Mouse (Mus musculus): ENCODE results near the gene Cox5a.
A peak's percentile ranks its signal among the peaks of the same experiment; 100 is the strongest.

The Cox5a gene

DNA sequence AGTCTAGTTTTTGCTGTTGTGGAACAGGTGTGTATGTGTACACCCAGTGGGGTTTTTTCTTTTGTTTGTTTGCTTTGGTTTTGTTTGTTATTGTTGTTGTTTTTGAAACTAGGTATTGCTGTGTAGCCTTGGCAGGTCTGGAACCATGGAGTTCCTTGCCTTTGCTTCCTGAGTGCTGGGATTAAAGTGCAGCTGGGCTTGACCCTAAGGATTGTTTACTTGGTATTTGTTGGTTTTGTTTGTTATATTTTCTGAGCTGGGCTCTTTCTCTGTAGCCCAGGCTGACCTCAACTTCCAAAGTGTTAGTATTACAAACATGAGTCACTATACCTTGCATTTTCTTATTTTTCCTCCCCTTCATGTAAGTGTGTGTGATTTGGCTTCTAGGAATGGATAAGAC lies 5.4 kb downstream of the Cox5a start:
- no peak for DNase-seq (ENCODE audit: low spot score)

DNA sequence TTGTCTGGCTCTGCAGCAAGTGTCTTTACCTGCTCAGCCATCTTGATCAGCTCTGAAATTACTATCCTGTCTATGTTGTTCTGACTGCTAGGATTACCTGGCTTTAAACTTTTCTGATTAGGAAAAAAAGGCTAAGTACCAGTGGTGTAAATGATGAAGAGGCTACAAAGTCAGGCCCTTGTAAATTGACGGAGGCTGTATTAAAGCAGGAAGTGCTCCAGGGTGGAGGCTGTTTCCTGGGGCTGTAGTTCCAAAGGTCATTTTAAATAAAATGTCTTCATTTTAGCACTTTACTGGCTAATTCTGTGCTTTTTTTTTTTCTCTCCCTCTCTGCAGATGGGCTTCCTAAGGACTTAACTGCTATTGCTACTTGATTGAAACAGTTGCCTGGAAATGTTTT lies 10.9 kb downstream of the Cox5a start:
- no peak for DNase-seq (ENCODE audit: low spot score)

DNA sequence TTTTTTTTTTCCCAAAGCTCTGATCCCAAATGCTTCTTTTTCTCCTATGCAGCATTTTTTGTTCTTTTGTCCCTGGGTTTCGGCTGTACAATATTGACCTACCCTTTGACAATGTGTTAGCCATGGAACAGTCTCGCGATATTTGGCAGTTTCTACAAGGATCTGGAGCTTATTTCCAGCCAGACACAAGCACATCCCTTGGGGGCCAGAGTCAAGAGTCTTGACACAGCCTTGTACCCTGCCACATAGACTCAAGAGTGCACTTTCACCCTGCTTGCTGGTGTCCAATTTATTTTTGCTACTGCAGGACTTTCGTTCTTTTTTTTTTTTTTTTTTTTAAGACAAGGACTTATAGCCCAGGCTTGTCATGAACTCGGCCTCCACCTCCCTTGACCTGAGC lies 15.3 kb downstream of the Cox5a start:
- no peak for DNase-seq (ENCODE audit: low spot score)

DNA sequence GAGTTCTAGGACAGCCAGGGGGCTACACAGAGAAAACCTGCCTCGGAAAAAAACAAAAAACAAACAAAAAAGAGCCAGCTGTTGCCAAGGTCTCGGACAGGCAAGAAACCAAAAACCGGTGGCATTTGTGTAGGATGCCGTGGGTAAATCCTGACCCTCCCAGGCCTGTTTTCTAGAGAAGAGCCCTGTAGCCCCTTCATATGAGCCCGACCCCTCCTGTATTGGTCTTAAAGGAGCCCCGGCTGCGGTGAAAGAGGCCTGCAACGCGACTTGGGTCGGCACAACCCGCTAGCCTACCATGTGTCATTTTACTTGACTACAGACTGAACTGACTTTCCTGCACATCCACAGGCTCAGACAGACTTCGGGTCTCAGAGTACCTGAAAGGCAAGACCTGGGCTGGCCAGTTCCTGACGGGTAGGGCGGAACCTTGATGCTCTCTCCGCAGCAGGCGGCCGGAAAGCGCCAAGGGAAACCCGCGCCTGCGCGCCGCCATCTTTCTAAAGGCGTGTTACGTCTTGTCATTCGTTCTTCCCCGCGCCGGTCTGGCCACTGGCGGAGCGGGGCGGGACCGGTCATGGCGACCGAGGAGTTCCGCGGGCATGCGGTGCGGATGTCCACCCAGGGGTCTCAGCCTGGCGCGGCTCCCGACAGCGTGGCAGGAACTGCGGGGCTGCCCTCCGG lies 16.1 kb downstream of the Cox5a start, which contains the start of gene Fam219b:
TSS of gene Fam219b (plus strand) at position 485 of the 684 bp plus-strand sequence.
- peak; percentile 59 for DNase-seq (ENCODE audit: low spot score)

DNA sequence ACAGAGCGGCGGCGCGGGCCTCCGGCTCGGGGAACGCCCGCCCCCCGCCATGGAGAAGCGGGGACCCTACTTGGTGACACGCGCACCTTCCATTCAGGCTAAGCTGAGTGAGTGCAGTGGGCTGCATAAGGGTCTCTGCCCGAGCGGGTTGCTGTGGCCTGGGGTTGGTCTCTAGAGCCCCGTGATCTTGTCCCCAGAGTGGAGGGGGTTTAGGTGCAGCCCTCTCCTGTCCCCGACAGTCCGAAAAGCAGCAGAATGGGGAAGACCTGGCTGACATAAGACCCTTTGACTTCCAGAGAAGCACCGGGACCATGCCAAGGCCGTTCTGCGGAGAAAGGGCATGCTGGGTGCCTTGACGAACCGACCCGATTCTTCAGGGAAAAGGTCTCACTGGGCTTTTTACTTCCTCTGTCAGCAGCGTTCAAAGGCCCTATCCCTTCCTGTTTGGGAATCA lies 16.7 kb downstream of the Cox5a start:
- no peak for DNase-seq (ENCODE audit: low spot score)

DNA sequence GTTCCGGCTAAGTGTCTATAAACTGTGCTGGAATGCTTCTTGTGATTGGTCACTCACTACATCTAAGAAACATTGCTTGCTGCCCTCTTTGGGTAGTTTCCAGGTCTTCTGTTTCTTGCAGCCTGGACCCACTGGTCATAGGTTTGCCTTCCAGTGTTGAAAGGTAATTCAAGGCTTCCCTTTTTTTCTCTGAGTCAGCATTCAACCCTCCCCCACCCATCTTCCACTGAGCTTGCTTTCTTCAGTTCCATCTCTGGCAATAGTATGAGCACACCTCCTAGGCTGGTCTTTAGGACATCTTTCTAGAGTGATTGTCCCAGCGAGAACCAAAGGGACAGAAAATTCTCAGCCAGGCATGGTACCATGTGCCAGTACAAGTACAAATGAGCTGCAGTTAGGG lies 18.5 kb downstream of the Cox5a start:
- DNase-seq (ENCODE audit: low spot score): no peak

DNA sequence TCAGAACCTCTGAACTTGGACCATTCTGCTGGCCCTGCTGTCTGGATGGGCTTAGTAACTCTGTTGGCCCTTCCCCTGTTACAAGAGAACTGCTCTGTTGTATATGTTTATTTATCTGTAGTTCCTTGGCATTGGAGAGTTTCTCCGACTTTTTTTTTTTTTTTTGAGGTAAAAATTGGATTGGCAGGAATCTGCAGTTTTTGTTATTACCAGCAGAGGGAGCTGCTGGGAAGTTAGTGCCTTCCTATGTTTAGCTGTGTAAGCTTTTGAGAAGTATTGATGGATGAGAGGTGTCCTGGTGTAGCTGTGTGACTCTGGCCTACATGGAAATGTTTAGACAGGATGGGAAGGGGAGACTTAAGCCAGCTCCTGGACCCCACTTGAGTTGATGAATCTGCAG lies 20.2 kb downstream of the Cox5a start:
- no peak for DNase-seq (ENCODE audit: low spot score)

DNA sequence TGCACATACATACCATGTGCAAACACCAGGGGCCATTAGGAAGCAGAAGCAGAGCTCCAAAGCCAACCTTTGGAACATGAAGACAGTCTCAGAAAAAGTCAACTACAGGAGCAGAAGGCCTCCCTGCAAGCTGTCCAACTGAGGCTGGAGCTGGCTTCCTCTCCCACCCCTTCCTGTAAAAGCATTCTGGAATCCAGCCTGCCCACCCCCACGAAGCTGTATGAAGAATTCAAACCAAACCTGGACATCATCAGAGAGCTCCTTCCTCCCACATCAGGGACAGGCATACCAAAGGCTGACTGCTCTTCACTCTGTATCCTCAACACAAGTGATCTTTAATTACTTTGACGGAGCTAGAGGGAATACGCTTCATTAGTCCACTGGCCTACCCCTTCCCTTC lies 22.9 kb downstream of the Cox5a start:
- no peak for DNase-seq (ENCODE audit: low spot score)

DNA sequence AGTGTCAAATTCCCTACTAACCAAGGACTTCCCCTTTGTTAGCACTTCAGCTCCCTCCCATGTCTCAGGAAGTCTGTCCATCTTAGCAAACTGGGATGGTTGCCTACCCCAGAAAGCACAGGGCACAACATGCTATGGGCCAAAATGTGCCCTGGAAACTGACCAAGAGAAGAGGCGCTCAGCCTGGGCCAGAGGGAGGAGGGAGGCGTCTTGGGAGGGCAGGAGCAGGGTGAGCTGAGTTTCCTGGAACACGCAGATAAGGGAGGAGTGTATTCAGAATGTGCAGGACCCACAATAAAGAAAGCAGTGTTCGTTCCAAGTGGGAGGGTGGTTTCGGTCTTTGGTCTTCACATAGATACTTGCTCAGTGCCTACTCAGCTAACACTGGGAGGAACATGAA lies 26.2 kb downstream of the Cox5a start:
- DNase-seq (ENCODE audit: low spot score): no peak

DNA sequence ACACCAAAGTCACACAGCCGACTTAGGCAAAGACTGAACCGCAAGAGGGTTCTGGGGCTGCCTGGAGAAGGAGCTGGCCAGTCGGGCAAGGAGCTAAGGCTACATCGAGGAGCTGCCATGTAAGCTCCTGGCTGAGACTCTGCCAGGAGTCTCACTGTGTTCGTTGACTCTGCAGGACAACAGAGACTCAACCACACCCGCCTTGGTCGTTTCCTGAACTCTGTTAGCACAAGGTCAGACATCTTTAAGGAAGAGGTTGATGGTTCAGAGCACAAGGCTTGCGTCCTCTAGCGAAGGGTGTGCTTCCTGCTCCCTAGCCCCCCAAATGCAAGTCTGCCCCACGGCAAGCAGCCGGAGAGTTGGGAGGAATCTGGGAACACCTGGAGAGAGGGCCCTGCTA lies 26.8 kb downstream of the Cox5a start:
- DNase-seq (ENCODE audit: low spot score): no peak

DNA sequence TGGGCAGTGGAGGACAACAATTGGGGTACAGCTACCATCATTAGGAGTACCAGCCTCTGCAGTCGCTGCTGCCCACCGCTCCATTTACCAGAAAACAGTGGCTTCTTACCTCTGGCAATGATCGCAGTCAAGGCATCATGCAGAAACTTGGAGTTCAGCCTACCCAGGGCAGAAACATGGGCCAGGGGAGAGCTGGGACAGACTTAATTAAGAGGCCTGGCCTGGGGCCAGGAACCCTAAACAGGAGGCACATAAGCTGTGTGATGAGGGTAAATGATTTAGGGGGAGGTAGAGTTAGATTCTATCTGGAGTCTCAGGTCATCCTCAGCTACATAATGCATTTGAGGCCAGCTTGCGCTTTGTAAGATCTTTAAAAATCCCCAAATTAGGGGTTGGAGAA lies 28.1 kb downstream of the Cox5a start:
- no peak for DNase-seq (ENCODE audit: low spot score)

DNA sequence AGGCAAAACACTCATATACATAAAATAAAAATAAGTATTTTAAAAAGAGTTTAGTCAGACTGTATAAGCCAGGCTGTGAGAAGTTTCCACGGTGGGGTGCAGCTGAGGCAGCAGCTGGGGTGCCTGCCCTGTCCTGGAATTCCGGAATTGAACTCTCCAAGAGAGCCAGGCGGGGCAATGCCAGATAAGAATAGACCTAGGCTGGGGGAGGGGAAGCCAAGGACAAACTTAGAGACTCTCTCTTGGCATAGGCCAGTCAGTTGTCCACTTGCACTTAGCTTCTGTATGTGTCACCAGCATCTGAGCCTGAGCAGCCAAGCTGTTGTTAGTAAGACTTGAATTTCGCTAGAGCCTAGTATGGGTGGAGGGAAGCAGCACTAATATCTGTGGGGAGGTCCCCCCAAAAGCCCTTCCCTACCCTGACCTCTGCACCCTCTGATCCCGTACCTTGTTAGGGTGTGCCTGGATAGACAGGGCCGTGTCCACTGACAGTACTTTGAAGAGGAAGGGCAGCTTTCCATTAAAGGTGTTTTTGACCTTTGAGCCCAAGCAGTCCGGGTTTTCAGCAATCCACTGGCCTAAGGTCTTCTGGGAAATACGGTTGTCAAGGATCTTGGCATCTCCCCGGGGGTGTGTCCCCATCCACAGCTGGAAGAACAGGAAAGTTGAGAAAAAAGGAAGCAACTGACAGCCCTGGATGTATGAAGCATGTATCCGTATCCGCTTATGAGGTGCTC lies 29.2 kb downstream of the Cox5a start:
- no peak for DNase-seq (ENCODE audit: low spot score)

DNA sequence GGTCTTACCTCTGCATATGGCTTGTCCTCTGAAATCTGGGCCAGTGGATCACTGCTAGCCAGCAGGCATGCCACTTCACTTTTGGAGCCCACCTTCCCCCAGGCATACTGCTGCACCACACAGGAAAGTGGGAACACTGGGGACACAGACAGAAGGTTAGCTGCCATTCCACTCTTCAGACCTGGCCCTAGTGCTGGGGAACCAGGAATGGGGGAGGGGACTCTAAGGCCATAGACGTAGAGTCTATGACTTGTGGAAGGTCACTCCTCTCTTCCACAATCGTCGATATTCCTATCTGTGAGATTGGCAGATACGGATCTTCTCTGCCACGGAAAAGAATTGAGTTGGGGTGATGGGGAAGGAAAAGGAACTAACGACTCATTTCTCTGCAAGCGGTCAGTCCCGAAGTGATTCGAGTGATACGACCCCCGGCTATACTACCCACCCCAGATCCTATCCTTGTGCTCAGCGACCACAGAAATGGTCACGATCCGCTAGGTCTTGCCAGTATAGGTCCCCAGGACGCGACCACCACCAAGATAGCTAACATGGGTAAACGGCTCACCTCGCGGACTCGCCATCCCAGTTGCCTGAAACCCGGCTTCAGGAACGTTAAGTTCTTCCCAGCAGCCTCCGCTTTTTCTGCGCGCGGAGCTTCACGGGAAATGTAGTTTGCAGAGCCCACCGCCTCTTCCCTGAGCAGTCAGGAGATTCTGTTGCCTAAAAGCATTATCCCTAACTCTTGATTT lies 31.2 kb downstream of the Cox5a start, which contains the start of gene Mpi:
TSS of gene Mpi (minus strand) at position 625 of the 749 bp plus-strand sequence.
- DNase-seq (ENCODE audit: low spot score): no peak

DNA sequence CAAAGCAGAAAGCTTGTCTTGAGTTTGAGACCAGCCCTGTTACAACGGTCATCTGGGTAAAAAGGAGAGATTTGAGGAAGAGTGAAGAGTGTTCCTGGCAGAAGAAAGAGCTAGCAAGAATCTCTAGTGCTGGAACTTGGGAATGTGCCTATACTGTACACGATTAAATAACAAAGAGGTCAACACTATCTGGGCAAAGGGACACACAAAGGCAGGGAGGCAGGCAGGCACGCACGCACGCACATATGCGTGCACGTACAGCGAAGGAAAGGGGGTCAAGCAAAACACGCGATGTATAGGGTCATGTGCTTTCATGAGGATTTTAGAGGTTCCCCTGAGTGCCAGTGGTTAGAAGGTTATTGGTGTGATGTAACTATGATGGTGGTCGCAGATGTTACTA lies 32.0 kb downstream of the Cox5a start:
- DNase-seq (ENCODE audit: low spot score): no peak

DNA sequence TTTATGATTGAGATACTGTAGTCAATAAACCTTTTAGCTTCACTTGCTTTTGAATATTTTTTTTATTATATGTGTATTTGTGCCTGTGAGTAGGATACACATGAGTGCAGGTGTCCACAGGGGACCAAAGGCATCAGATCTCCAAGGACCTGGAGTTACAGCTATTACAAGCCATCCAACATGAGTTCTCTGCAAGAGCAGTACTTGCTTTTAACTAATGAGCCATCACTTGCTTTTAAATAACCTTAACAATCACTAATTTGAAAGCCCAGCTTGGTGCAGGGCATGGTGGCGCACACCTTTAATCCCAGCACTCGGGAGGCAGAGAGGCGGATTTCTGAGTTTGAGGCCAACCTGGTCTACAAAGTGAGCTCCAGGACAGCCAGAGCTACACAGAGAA lies 33.7 kb downstream of the Cox5a start:
- DNase-seq (ENCODE audit: low spot score): no peak

DNA sequence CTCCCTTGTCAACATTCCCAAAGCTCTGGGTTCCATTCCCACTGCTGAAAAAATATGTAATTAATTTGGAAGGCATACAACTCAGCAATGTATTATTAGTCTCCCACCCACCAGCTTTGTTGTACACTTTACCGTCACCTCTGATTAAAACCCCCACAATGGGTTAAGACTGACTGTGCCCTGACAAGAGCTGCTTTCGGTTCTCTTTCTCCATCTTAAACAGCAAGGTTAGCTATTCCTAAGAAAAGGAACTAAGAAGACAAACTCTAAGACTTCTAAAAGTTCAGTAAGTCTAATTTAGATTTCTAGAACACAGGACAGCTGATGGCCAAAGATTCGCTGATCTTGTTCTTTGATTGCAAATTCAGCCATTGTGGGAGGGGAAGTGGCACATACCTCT lies 36.1 kb downstream of the Cox5a start:
- no peak for DNase-seq (ENCODE audit: low spot score)

DNA sequence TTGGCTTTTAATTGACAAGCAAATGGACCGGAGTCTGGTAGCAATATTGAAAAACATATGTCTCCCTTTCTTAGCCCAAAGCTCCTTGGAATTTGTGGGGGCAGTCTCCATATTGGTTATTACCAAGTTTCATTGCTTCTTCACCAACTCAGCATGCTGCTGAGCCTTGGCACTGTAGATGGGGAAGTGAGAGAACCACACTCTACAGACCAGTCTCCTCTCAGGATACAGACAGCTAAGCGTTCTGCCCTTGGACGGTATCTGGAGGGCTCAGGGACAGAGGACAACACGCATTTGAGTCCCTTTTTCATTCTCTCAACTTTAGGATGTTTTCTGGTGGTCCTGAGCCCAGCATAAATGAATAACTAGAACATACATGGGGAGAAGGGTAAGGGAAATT lies 37.6 kb downstream of the Cox5a start:
- no peak for DNase-seq (ENCODE audit: low spot score)

DNA sequence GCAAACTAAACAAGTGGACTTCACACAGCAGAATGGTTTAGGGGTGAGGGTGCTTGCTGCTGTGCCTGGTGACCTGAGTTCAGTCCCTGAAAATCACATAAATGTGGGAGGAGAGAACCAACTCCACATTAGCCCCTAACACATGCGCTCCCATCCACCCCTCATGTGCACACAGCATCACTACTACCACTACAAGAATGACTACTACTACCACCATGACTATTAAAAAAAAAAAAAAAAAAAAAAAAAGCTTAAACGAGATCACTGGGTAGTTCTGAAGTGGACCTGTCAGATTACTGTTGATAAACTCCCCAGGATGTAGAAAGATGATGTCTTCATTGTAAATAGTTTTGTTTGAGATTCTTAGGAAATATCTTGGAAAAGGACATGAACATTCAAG lies 38.5 kb downstream of the Cox5a start:
- no peak for DNase-seq (ENCODE audit: low spot score)

DNA sequence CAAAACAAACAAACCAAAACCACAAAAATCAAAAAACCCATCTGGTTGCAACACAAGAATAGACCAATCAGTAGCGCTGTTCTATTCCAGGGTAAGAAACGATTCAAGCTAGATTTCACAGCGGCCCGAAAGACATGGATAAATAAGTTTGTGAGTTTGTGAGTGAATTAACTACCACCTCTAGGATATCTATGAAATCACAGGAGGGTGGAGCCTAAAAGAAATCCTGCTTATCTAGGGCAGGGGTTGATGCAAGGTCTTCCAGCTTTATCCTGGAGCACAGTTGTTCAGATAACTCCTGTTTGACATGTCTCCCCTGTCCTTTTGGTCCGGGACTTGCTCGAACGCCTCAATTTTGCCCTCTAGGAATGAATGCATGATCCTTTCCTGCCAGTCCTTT lies 39.2 kb downstream of the Cox5a start:
- DNase-seq (ENCODE audit: low spot score): no peak

DNA sequence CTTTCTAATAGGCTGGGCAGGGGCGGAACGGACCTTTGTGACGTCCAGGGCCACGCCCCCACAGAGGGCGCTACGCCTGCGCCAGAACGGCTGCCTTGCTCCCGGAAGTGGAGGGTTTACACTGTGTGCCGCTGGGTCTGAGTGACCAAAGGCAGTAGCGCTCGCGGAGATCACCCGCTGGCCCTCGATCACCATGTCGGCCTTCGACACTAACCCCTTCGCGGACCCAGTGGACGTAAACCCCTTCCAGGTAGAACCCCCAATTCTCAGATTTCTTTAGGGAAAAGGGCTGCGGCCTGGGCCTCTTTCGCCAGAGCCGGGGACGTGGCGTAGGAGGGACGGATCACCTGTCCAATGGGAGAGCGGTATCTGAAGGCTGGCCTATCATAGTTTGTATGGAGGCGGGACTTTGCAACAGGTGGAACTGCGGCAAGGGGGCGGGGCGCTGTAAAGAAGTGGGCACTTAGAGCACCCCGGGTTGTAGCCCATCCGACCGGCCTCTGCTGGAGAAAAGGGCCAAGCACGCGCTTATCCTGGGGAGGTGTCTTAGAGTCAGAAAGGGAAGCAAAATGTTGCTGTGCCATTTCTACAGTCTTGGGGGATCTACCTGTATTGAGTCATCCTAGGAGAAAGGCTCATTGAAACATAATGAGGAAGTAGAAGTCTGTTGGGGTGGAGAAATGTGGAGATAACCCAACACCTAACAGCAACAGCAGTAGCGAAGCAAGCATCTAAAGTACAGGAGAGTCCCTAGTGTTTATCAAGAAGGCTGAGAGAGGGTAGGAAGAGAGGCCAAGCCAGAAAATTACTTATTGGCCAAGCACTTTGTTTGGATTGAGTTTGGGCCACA lies 40.0 kb downstream of the Cox5a start, which contains the start of gene Scamp2:
TSS of gene Scamp2 (plus strand) at position 83 of the 850 bp plus-strand sequence.
- peak; percentile 63 for DNase-seq (ENCODE audit: low spot score)

DNA sequence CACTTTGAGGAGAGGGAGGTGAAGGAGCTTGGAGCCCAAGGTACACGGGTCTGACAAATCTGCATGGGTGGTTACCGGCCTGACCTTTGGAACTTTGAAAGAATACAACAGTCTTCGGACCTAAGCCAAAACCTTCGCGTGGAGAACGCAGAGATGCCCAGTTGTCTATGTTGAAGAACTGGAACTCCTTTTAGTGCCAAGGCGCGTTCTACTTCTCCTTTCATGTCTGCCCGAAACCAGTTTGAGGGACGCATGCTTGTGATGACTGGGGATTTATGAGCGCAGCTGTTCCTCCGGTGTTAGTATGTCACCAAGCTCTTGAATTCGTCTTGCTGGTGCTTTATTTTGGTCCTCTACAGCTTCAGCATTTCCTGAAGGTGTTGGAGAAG lies 40.6 kb downstream of the Cox5a start:
- DNase-seq (ENCODE audit: low spot score): no peak

DNA sequence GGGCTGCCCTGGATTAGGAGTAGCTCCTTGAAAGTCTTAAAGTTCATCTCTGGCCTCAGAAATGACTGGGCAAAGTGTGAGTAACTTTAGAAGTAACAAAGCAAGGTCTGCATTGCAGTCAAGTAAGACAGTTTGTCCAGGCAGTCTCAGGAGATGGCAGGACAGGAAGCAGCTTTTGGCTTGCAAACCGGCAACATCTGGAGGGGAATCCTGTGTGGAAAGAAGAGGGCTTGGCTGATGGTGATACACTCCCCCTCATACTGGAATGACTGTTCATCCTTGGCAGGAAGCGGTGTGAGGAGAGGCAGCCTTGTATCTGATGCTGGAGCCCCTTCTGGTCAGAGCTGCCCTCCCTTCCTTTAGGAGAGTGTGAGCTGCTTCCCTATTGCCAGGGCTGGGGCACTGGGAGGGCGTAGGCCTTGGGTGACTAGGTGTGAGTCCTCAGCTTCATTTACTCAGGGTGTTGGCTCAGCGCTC lies 41.9 kb downstream of the Cox5a start:
- no peak for DNase-seq (ENCODE audit: low spot score)
